Mouse (Mus musculus) olfactory bulb, adult 2 months (tissue): ENCODE data around the gene Scarf1.

Experiments
- CTCF ChIP-seq: fragments of 200-500 bp; IDR thresholded peaks from 2 replicates; pipeline ENCODE4 v1.5.1; 2012; ENCODE audit warnings: low read depth, mild to moderate bottlenecking, low read length, moderate library complexity; ENCODE audit not compliant: insufficient read depth
- POLR2A ChIP-seq: fragments of 200-500 bp; IDR thresholded peaks from 2 replicates; pipeline ENCODE4 v1.6.1; 2012; ENCODE audit warnings: mild to moderate bottlenecking, low read depth, low read length, moderate library complexity; ENCODE audit not compliant: insufficient read depth

- TF ChIP-seq CTCF (no peak), POLR2A (no peak)
Measured at GRCm38 (mm10) chr11:75470675-75471074, 42.7 kb upstream of the Scarf1 start.
